8 mouse cellular contexts compared by ENCODE assay signal in genomic region chr10:93162276-93162971, GRCm38 (mm10). TPM values are rescaled to one million over a fixed set of nuclear protein-coding genes. Genes with fewer than 3 reads are reported as not detected.
DNase-seq lines count a peak whose midpoint lies in the region; ATAC-seq and TF ChIP-seq lines count a peak whose summit lies in the region.

No protein-coding gene starts in this region.

- peak overlapping the region; percentile 97 for H3K9ac ChIP-seq in kidney, embryonic 16.5 days (replicated peaks; ENCODE audit: low read length)
- H3K9ac ChIP-seq in hindbrain, embryonic 14.5 days = peak overlapping the region; percentile 98

- no peak for TF ChIP-seq CTCF in bone marrow macrophage, adult 2 months (IDR thresholded peaks at IDR 0.05; ENCODE audit: low read depth, low read length)

- H3K27ac ChIP-seq in kidney, embryonic 16.5 days (ENCODE audit: low read length) = peak overlapping the region; percentile 99
- H3K27ac ChIP-seq in bone marrow macrophage, adult 2 months (ENCODE audit: insufficient read depth, low read depth, low read length) = peak overlapping the region; percentile 92
- H3K27ac ChIP-seq in hindbrain, embryonic 14.5 days = peak overlapping the region; percentile 99

- peak overlapping the region; percentile 63 for H3K4me2 ChIP-seq in kidney, embryonic 16.5 days (replicated peaks; ENCODE audit: low read depth, low read length)
- peak overlapping the region; percentile 76 for H3K4me2 ChIP-seq in hindbrain, embryonic 14.5 days (replicated peaks)
- peak overlapping the region; percentile 75 for H3K4me2 ChIP-seq in myocyte (ENCODE audit: low read depth)

- H3K4me1 ChIP-seq in kidney, embryonic 16.5 days (ENCODE audit: insufficient read depth, low read length) = peaks cover 39% of the 10 kb centered on the region
- H3K4me1 ChIP-seq in bone marrow macrophage, adult 2 months (ENCODE audit: control insufficient read depth, insufficient read depth, low read length) = peaks cover 30% of the 10 kb centered on the region
- peaks cover 32% of the 10 kb centered on the region for H3K4me1 ChIP-seq in hindbrain, embryonic 14.5 days (replicated peaks; ENCODE audit: control insufficient read depth, insufficient read depth, low read length)

- no peak for TF ChIP-seq POLR2A in bone marrow macrophage, adult 2 months (IDR thresholded peaks at IDR 0.05; ENCODE audit: borderline replicate concordance, low read depth, low read length)
- TF ChIP-seq POLR2A in myocyte (IDR thresholded peaks at IDR 0.05; ENCODE audit: insufficient read length, low read depth) = no peak

- H3K79me2 ChIP-seq in myocyte (ENCODE audit: control insufficient read depth, insufficient read depth) = peaks cover 60% of the 10 kb centered on the region

- ATAC-seq in kidney, embryonic 16.5 days (ENCODE audit: low FRiP score, low TSS enrichment) = no peak
- ATAC-seq in hindbrain, embryonic 14.5 days (ENCODE audit: low FRiP score) = no peak
- no peak for ATAC-seq in megakaryocyte progenitor cell, adult 5-6 weeks (replicated peaks; ENCODE audit: poor library complexity)

- no peaks in the 10 kb centered on the region for H3K9me3 ChIP-seq in kidney, embryonic 16.5 days (ENCODE audit: low read length)
- H3K9me3 ChIP-seq in hindbrain, embryonic 14.5 days (ENCODE audit: control insufficient read depth, low read length) = no peaks in the 10 kb centered on the region

- no peaks in the 10 kb centered on the region for H3K36me3 ChIP-seq in kidney, embryonic 16.5 days (ENCODE audit: insufficient read depth, low read length)
- no peaks in the 10 kb centered on the region for H3K36me3 ChIP-seq in hindbrain, embryonic 14.5 days (replicated peaks; ENCODE audit: control insufficient read depth, insufficient read depth)
- H3K36me3 ChIP-seq in myocyte (ENCODE audit: control insufficient read depth, insufficient read depth) = no peaks in the 10 kb centered on the region

- H3ac ChIP-seq in myocyte (ENCODE audit: control insufficient read depth, insufficient read length) = peak overlapping the region; percentile 94

- no peak for DNase-seq in kidney, postnatal 25 days
- peak; percentile 45 for DNase-seq in hindbrain, embryonic 14.5 days (ENCODE audit: low spot score)
- DNase-seq in left cerebral cortex, adult 11 months (ENCODE audit: low spot score) = no peak
- no peak for DNase-seq in gastrocnemius, adult 18-20 months (ENCODE audit: low spot score)

- no peaks in the 10 kb centered on the region for H3K27me3 ChIP-seq in kidney, embryonic 16.5 days (ENCODE audit: insufficient read depth, low read length)
- H3K27me3 ChIP-seq in hindbrain, embryonic 14.5 days (ENCODE audit: control insufficient read depth, insufficient read depth, low read length) = no peaks in the 10 kb centered on the region
- no peaks in the 10 kb centered on the region for H3K27me3 ChIP-seq in myocyte (ENCODE audit: control insufficient read depth, insufficient read depth, insufficient read length)

- 18% methylated on average over 11 of the region's 11 CpGs for WGBS in kidney, embryonic 16.5 days
- 5% methylated on average over 11 of the region's 11 CpGs for WGBS in hindbrain, embryonic 14.5 days

- peak overlapping the region; percentile 96 for H3K4me3 ChIP-seq in kidney, embryonic 16.5 days (ENCODE audit: low read length)
- H3K4me3 ChIP-seq in bone marrow macrophage, adult 2 months (ENCODE audit: insufficient read depth, low read length) = peak overlapping the region; percentile 100
- H3K4me3 ChIP-seq in hindbrain, embryonic 14.5 days (replicated peaks; ENCODE audit: low read length) = peak overlapping the region; percentile 93
- peak overlapping the region; percentile 47 for H3K4me3 ChIP-seq in myocyte

TF ChIP-seq in myocyte, 11 proteins besides CTCF, POLR2A, EP300 and RAD21:
- no peak for TF ChIP-seq MAX (IDR thresholded peaks at IDR 0.05; ENCODE audit: low read depth)
- no peak for TF ChIP-seq TCF12 (IDR thresholded peaks at IDR 0.05; ENCODE audit: insufficient read depth, poor library complexity, severe bottlenecking)
- no peak for TF ChIP-seq SRF (IDR thresholded peaks at IDR 0.05; ENCODE audit: control insufficient read depth, insufficient read length, low read depth)
- TF ChIP-seq MYOD1 (IDR thresholded peaks at IDR 0.05; ENCODE audit: control insufficient read depth in 1 of 3, insufficient read length in 2 of 3, low read depth in 2 of 3) = no peak
- TF ChIP-seq CEBPB (IDR thresholded peaks at IDR 0.05; ENCODE audit: insufficient read depth, poor library complexity, severe bottlenecking) = no peak
- TF ChIP-seq USF1 (IDR thresholded peaks at IDR 0.05; ENCODE audit: low read depth) = no peak
- no peak for TF ChIP-seq TCF3 (IDR thresholded peaks at IDR 0.05; ENCODE audit: insufficient read length, low read depth)
- no peak for TF ChIP-seq REST (IDR thresholded peaks at IDR 0.05; ENCODE audit: insufficient read depth, insufficient read length)
- TF ChIP-seq E2F4 (IDR thresholded peaks at IDR 0.05; ENCODE audit: insufficient read depth) = no peak
- TF ChIP-seq POLR2AphosphoS2 (IDR thresholded peaks at IDR 0.05; ENCODE audit: insufficient read length, low read depth) = no peak
- no peak for TF ChIP-seq MYOG (IDR thresholded peaks at IDR 0.05; ENCODE audit: control insufficient read depth in 1 of 3, insufficient read depth in 1 of 3, insufficient read length in 2 of 3, low read depth in 2 of 3)

RNA-seq across cellular contexts. Expression of gene Cdk17, which starts 1.7 kb away (rescaled TPM):
- 12.8 and 14.6 TPM in 2 replicates for polyA plus RNA-seq in kidney, embryonic 16.5 days (2015; fragmentation: Nextera tagmentation; extraction: Ambion mirVana)
- polyA plus RNA-seq in bone marrow macrophage, adult 2 months (2012; ENCODE audit: insufficient read depth, insufficient read length, missing spikeins) = 25.8 and 27.3 TPM in 2 replicates
- 61.1 and 68.3 TPM in 2 replicates for polyA plus RNA-seq in hindbrain, embryonic 14.5 days (2014; fragmentation: Nextera tagmentation; extraction: Ambion mirVana)
- 11.8 TPM for polyA plus RNA-seq in myocyte (2012; fragmentation: generic; extraction: Trizol)
- 1 to 10 TPM; 4.0 to 8.0 TPM for total RNA-seq in gastrocnemius, adult 18-20 months (2021)
- total RNA-seq in megakaryocyte progenitor cell, adult 5-6 weeks (2015) = 36.8 and 43.6 TPM in 2 replicates
- total RNA-seq in megakaryocyte progenitor cell, adult 5-6 weeks (2017) = 37.6 and 44.9 TPM in 2 replicates

Comparison
In these comparisons a context has a peak if more than half of its experiments do, and no peak if none do; other contexts are left out.
1. H3K4me3 ChIP-seq: peak in every context shown above with its lines; median percentile 100 in bone marrow macrophage, adult 2 months; 96 in kidney, embryonic 16.5 days; 93 in hindbrain, embryonic 14.5 days; 47 in myocyte.